Mouse (Mus musculus): ENCODE measurements around the gene Ubxn11.

- TF ChIP-seq CTCF (conservative IDR thresholded peaks at IDR 0.05; ENCODE audit: low read length) (no peak), NANOG (IDR thresholded peaks at IDR 0.05; ENCODE audit: borderline replicate concordance, low read length) (no peak), POU5F1 (IDR thresholded peaks at IDR 0.05; ENCODE audit: borderline replicate concordance, low read length) (no peak)
These were observed 8.3 kb downstream of the Ubxn11 start for GRCm38 (mm10) chr4:134110653-134111052.
